Mouse (Mus musculus): ENCODE results near the gene Hs3st2. TPM values are rescaled to one million over a fixed set of nuclear protein-coding genes. Genes with fewer than 3 reads are reported as not detected.

Hs3st2 gene
- total RNA-seq (2023): not detected

GRCm38 (mm10) chr7:121391225-121391983 is at the start of gene Hs3st2:
Hs3st2 (plus strand) TSS chr7:121391859.

Data from CD4-positive naive resting alpha-beta T cell, adult 57 days (primary cell).